Mouse (Mus musculus): ENCODE measurements around the gene Acsbg1. TPM values are rescaled to one million over a fixed set of nuclear protein-coding genes. Genes with fewer than 3 reads are reported as not detected.
"Not testable (repeated sequence)": the region's sequence is repeated elsewhere in the genome, so short reads cannot be mapped to it uniquely, and the experiment has no call there.

Acsbg1 gene
- polyA plus RNA-seq, 1 experiment from 2014 or later, result 9.6 TPM

GRCm38 (mm10) chr9:54690697-54691096, 29.0 kb upstream of the Acsbg1 start:
- Histone ChIP-seq H3K27me3 (ENCODE audit: poor library complexity, severe bottlenecking) (peaks cover 38% of the 10 kb centered on the region), H3K4me1 (peaks cover 15% of the 10 kb centered on the region)
- H3K27ac ChIP-seq; DNase-seq (ENCODE audit: extremely low spot score, low spot score); H3K4me3 ChIP-seq; H3K9me3 ChIP-seq; H3K36me3 ChIP-seq (replicated peaks): not testable (repeated sequence)
- WGBS, result 51% methylated on average over 2 of the region's 2 CpGs

- WGBS, result 88% methylated on average over 8 of the region's 8 CpGs
- H3K36me3 ChIP-seq (replicated peaks), result no peaks in the 10 kb centered on the region
- DNase-seq (ENCODE audit: extremely low spot score, low spot score), result no peak
- H3K27me3 ChIP-seq (ENCODE audit: poor library complexity, severe bottlenecking), result peaks cover 36% of the 10 kb centered on the region
- no peak overlapping the region for H3K4me3 ChIP-seq
- peaks cover 15% of the 10 kb centered on the region for H3K4me1 ChIP-seq
- no peaks in the 10 kb centered on the region for H3K9me3 ChIP-seq
- H3K27ac ChIP-seq, result no peak overlapping the region
These were observed 27.8 kb upstream of the Acsbg1 start for GRCm38 (mm10) chr9:54689446-54689845.

- Histone ChIP-seq H3K9me3 (no peaks in the 10 kb centered on the region), H3K27me3 (ENCODE audit: poor library complexity, severe bottlenecking) (peaks cover 27% of the 10 kb centered on the region), H3K36me3 (replicated peaks) (no peaks in the 10 kb centered on the region), H3K4me1 (peaks cover 15% of the 10 kb centered on the region), H3K4me3 (no peak overlapping the region), H3K27ac (no peak overlapping the region)
- WGBS, result 77% methylated on average over 14 of the region's 14 CpGs
- no peak for DNase-seq (ENCODE audit: extremely low spot score, low spot score)
These were observed 25.9 kb upstream of the Acsbg1 start for GRCm38 (mm10) chr9:54687246-54688236.

- peaks cover 14% of the 10 kb centered on the region; the same call in 1 of the 2 replicates for H3K27me3 ChIP-seq (ENCODE audit: poor library complexity, severe bottlenecking)
- no peak overlapping the region for H3K27ac ChIP-seq
- WGBS, result 82% methylated on average over 7 of the region's 7 CpGs
- peaks cover 9% of the 10 kb centered on the region; the same call in 1 of the 2 replicates for H3K4me1 ChIP-seq
- H3K4me3 ChIP-seq, result no peak overlapping the region
- H3K36me3 ChIP-seq (replicated peaks), result no peaks in the 10 kb centered on the region
- no peaks in the 10 kb centered on the region for H3K9me3 ChIP-seq
- DNase-seq (ENCODE audit: extremely low spot score, low spot score), result no peak
These were observed 22.3 kb upstream of the Acsbg1 start for GRCm38 (mm10) chr9:54683814-54684605.

- Histone ChIP-seq H3K27ac (no peak overlapping the region), H3K27me3 (ENCODE audit: poor library complexity, severe bottlenecking) (peaks cover 16% of the 10 kb centered on the region; the same call in 1 of the 2 replicates), H3K4me1 (peaks cover 8% of the 10 kb centered on the region; the same call in 1 of the 2 replicates), H3K9me3 (no peaks in the 10 kb centered on the region), H3K4me3 (no peak overlapping the region), H3K36me3 (replicated peaks) (no peaks in the 10 kb centered on the region)
- 82% methylated on average over 4 of the region's 4 CpGs for WGBS
- no peak for DNase-seq (ENCODE audit: extremely low spot score, low spot score)
These were observed 21.2 kb upstream of the Acsbg1 start for GRCm38 (mm10) chr9:54682846-54683245.

GRCm38 (mm10) chr9:54676531-54676986, 14.9 kb upstream of the Acsbg1 start:
- H3K4me1 ChIP-seq, result peaks cover 9% of the 10 kb centered on the region; the same call in 1 of the 2 replicates
- DNase-seq (ENCODE audit: extremely low spot score, low spot score), result peak; percentile 85
- peak overlapping the region; percentile 82 for H3K27ac ChIP-seq
- H3K4me3 ChIP-seq, result peak overlapping the region; percentile 52
- H3K36me3 ChIP-seq (replicated peaks), result no peaks in the 10 kb centered on the region
- H3K27me3 ChIP-seq (ENCODE audit: poor library complexity, severe bottlenecking), result peaks cover 15% of the 10 kb centered on the region; the same call in 1 of the 2 replicates
- no peaks in the 10 kb centered on the region for H3K9me3 ChIP-seq
- 2% methylated on average over 14 of the region's 14 CpGs for WGBS

GRCm38 (mm10) chr9:54673887-54674286, 12.2 kb upstream of the Acsbg1 start:
- no peak overlapping the region for H3K27ac ChIP-seq
- no peaks in the 10 kb centered on the region for H3K36me3 ChIP-seq (replicated peaks)
- H3K4me1 ChIP-seq, result peaks cover 9% of the 10 kb centered on the region; the same call in 1 of the 2 replicates
- no peaks in the 10 kb centered on the region for H3K9me3 ChIP-seq
- DNase-seq (ENCODE audit: extremely low spot score, low spot score), result no peak
- H3K27me3 ChIP-seq (ENCODE audit: poor library complexity, severe bottlenecking), result peaks cover 9% of the 10 kb centered on the region; the same call in 1 of the 2 replicates
- 90% methylated on average over 13 of the region's 13 CpGs for WGBS
- no peak overlapping the region for H3K4me3 ChIP-seq

- WGBS, result 79% methylated on average over 3 of the region's 3 CpGs
- H3K4me3 ChIP-seq, result no peak overlapping the region
- peaks cover 9% of the 10 kb centered on the region; the same call in 1 of the 2 replicates for H3K4me1 ChIP-seq
- DNase-seq (ENCODE audit: extremely low spot score, low spot score), result no peak
- no peaks in the 10 kb centered on the region for H3K9me3 ChIP-seq
- H3K36me3 ChIP-seq (replicated peaks), result no peaks in the 10 kb centered on the region
- H3K27ac ChIP-seq, result no peak overlapping the region
- H3K27me3 ChIP-seq (ENCODE audit: poor library complexity, severe bottlenecking), result no peaks in the 10 kb centered on the region
These were observed 10.3 kb upstream of the Acsbg1 start for GRCm38 (mm10) chr9:54671962-54672361.

- H3K27ac ChIP-seq, result no peak overlapping the region
- H3K27me3 ChIP-seq (ENCODE audit: poor library complexity, severe bottlenecking), result no peaks in the 10 kb centered on the region
- no peaks in the 10 kb centered on the region; the same call in 1 of the 2 replicates for H3K9me3 ChIP-seq
- WGBS, result 71% methylated on average over 4 of the region's 4 CpGs
- no peak overlapping the region for H3K4me3 ChIP-seq
- H3K4me1 ChIP-seq, result no peaks in the 10 kb centered on the region
- H3K36me3 ChIP-seq (replicated peaks), result no peaks in the 10 kb centered on the region
- no peak for DNase-seq (ENCODE audit: extremely low spot score, low spot score)
These were observed 6.8 kb upstream of the Acsbg1 start for GRCm38 (mm10) chr9:54668455-54668854.

GRCm38 (mm10) chr9:54666116-54666515, 4.4 kb upstream of the Acsbg1 start:
- no peaks in the 10 kb centered on the region for H3K36me3 ChIP-seq (replicated peaks)
- 92% methylated on average over 3 of the region's 3 CpGs for WGBS

GRCm38 (mm10) chr9:54664358-54664757, 2.7 kb upstream of the Acsbg1 start:
- no peak overlapping the region for H3K4me3 ChIP-seq
- WGBS, result 88% methylated on average over 9 of the region's 9 CpGs
- H3K36me3 ChIP-seq (replicated peaks), result no peaks in the 10 kb centered on the region
- no peaks in the 10 kb centered on the region; the same call in 1 of the 2 replicates for H3K9me3 ChIP-seq
- peaks cover 16% of the 10 kb centered on the region for H3K4me1 ChIP-seq
- H3K27ac ChIP-seq, result no peak overlapping the region
- DNase-seq (ENCODE audit: extremely low spot score, low spot score), result no peak
- H3K27me3 ChIP-seq (ENCODE audit: poor library complexity, severe bottlenecking), result no peaks in the 10 kb centered on the region

More at GRCm38 (mm10) chr9:54666116-54666515, 4.4 kb upstream of the Acsbg1 start:
- Histone ChIP-seq H3K4me3 (no peak overlapping the region), H3K9me3 (no peaks in the 10 kb centered on the region; the same call in 1 of the 2 replicates), H3K27ac (no peak overlapping the region), H3K27me3 (ENCODE audit: poor library complexity, severe bottlenecking) (no peaks in the 10 kb centered on the region), H3K4me1 (peaks cover 14% of the 10 kb centered on the region)
- DNase-seq (ENCODE audit: extremely low spot score, low spot score), result no peak

- Histone ChIP-seq H3K27ac (no peak overlapping the region), H3K27me3 (ENCODE audit: poor library complexity, severe bottlenecking) (no peaks in the 10 kb centered on the region), H3K4me1 (peaks cover 16% of the 10 kb centered on the region), H3K36me3 (replicated peaks) (no peaks in the 10 kb centered on the region), H3K9me3 (no peaks in the 10 kb centered on the region), H3K4me3 (no peak overlapping the region)
- DNase-seq (ENCODE audit: extremely low spot score, low spot score), result no peak
- 87% methylated on average over 6 of the region's 6 CpGs for WGBS
These were observed 2.9 kb downstream of the Acsbg1 start for GRCm38 (mm10) chr9:54658773-54659172.
